12 mouse cellular contexts compared by ENCODE assay signal in genomic region chr12:21493471-21493870, GRCm38 (mm10).
DNase-seq lines count a peak whose midpoint lies in the region; ATAC-seq and TF ChIP-seq lines count a peak whose summit lies in the region.
"Had no signal": no experiment of that assay in that cellular context is flagged by ENCODE, and none has a peak within 500 bp of the region (broad histone marks: within the 10 kb centered on the region; RNA-seq: fewer than 3 reads in every experiment).

No protein-coding gene starts in this region.

- intact Hi-C loops in heart, postnatal 10 days (cut with DNase I) = no loop called here

- H3K4me1 ChIP-seq in forebrain, embryonic 16.5 days (replicated peaks; ENCODE audit: control insufficient read depth, insufficient read depth, low read length) = peaks cover 5% of the 10 kb centered on the region; the same call in 1 of the 2 replicates
- 0 out of 2 replicates have a peak, but pooled peaks cover 2% of the 10 kb centered on the region for H3K4me1 ChIP-seq in forebrain, embryonic 11.5 days (replicated peaks; ENCODE audit: control insufficient read depth, insufficient read depth, low read length)
- H3K4me1 ChIP-seq in midbrain, embryonic 16.5 days (ENCODE audit: control insufficient read depth, insufficient read depth, low read length) = peaks cover 5% of the 10 kb centered on the region
- H3K4me1 ChIP-seq: liver, embryonic 12.5 days had no signal

- TF ChIP-seq POLR2A in brain, embryonic 14.5 days (IDR thresholded peaks at IDR 0.05; ENCODE audit: borderline replicate concordance, extremely low read depth, insufficient read depth, insufficient read length, poor library complexity, severe bottlenecking) = no peak

- H3K36me3 ChIP-seq in forebrain, embryonic 16.5 days (ENCODE audit: control insufficient read depth, insufficient read depth) = no peaks in the 10 kb centered on the region
- no peaks in the 10 kb centered on the region for H3K36me3 ChIP-seq in forebrain, embryonic 11.5 days (ENCODE audit: control insufficient read depth, insufficient read depth, low read length)
- no peaks in the 10 kb centered on the region for H3K36me3 ChIP-seq in midbrain, embryonic 16.5 days (ENCODE audit: control insufficient read depth, insufficient read depth, low read length)
- H3K36me3 ChIP-seq: liver, embryonic 12.5 days had no signal

- H3K4me3 ChIP-seq in forebrain, embryonic 16.5 days (replicated peaks; ENCODE audit: low read length) = no peak overlapping the region
- H3K4me3 ChIP-seq in forebrain, embryonic 11.5 days (ENCODE audit: low read depth, low read length) = no peak overlapping the region
- no peak overlapping the region for H3K4me3 ChIP-seq in midbrain, embryonic 16.5 days (ENCODE audit: low read depth, low read length)
- H3K4me3 ChIP-seq: liver, embryonic 12.5 days had no signal

- no peak overlapping the region for H3K4me2 ChIP-seq in forebrain, embryonic 16.5 days (ENCODE audit: low read length)
- no peak overlapping the region for H3K4me2 ChIP-seq in forebrain, embryonic 11.5 days (ENCODE audit: low read depth, low read length, severe bottlenecking)
- H3K4me2 ChIP-seq in midbrain, embryonic 16.5 days (ENCODE audit: low read length) = no peak overlapping the region
- H3K4me2 ChIP-seq: liver, embryonic 12.5 days had no signal

- no peak overlapping the region for H3K9ac ChIP-seq in forebrain, embryonic 16.5 days (replicated peaks; ENCODE audit: low read depth, low read length)
- H3K9ac ChIP-seq in forebrain, embryonic 11.5 days (ENCODE audit: low read length) = no peak overlapping the region; the same call in 1 of the 2 replicates
- no peak overlapping the region for H3K9ac ChIP-seq in midbrain, embryonic 16.5 days (ENCODE audit: low read depth, low read length)
- H3K9ac ChIP-seq: liver, embryonic 12.5 days had no signal

- DNase-seq in forebrain, embryonic 11.5 days (ENCODE audit: low spot score) = no peak
- peak; percentile 43 for DNase-seq in brain, embryonic 14.5 days (ENCODE audit: low read depth)
- peak; percentile 42 to 62 for DNase-seq in layer of hippocampus, adult 8-10 months (ENCODE audit: low spot score in 2 of 2)
- DNase-seq in adrenal gland, postnatal 14 days = no peak
- DNase-seq in heart, postnatal 10 days = no peak
- no peak for DNase-seq in cerebellum, postnatal 4 days (ENCODE audit: low spot score in 2 of 2)
- DNase-seq: cerebellum, postnatal 14 days; lung, postnatal 10 days had no signal

- peak; percentile 52; the same call in 1 of the 2 replicates for ATAC-seq in forebrain, embryonic 16.5 days
- ATAC-seq in forebrain, embryonic 11.5 days (replicated peaks; ENCODE audit: low FRiP score) = no peak
- peak; percentile 82 for ATAC-seq in midbrain, embryonic 16.5 days
- ATAC-seq: inflammation-experienced regulatory T-cells, adult 6 months; liver, embryonic 12.5 days had no signal

- TF ChIP-seq CTCF in brain, embryonic 14.5 days (IDR thresholded peaks at IDR 0.05; ENCODE audit: borderline replicate concordance, extremely low read depth, insufficient read depth, insufficient read length) = no peak

- no peaks in the 10 kb centered on the region for H3K27me3 ChIP-seq in forebrain, embryonic 16.5 days (replicated peaks; ENCODE audit: control insufficient read depth, insufficient read depth, low read length)
- H3K27me3 ChIP-seq in forebrain, embryonic 11.5 days (ENCODE audit: control insufficient read depth, insufficient read depth, low read length) = no peaks in the 10 kb centered on the region
- no peaks in the 10 kb centered on the region for H3K27me3 ChIP-seq in midbrain, embryonic 16.5 days (ENCODE audit: control insufficient read depth, insufficient read depth, low read depth, low read length)
- H3K27me3 ChIP-seq: liver, embryonic 12.5 days had no signal

- WGBS in forebrain, embryonic 16.5 days = 25% methylated on average over 3 of the region's 3 CpGs
- 44% methylated on average over 3 of the region's 3 CpGs for WGBS in forebrain, embryonic 11.5 days
- 30% methylated on average over 3 of the region's 3 CpGs for WGBS in midbrain, embryonic 16.5 days

- no peak overlapping the region for H3K27ac ChIP-seq in forebrain, embryonic 16.5 days (ENCODE audit: low read length)
- H3K27ac ChIP-seq in forebrain, embryonic 11.5 days (ENCODE audit: low read depth, low read length) = no peak overlapping the region
- H3K27ac ChIP-seq in midbrain, embryonic 16.5 days (ENCODE audit: low read length) = peak overlapping the region; percentile 43; the same call in 1 of the 2 replicates
- H3K27ac ChIP-seq: liver, embryonic 12.5 days had no signal

- no peaks in the 10 kb centered on the region for H3K9me3 ChIP-seq in forebrain, embryonic 16.5 days (ENCODE audit: control insufficient read depth, low read length)
- H3K9me3 ChIP-seq in forebrain, embryonic 11.5 days (ENCODE audit: control insufficient read depth, low read length) = no peaks in the 10 kb centered on the region
- no peaks in the 10 kb centered on the region for H3K9me3 ChIP-seq in midbrain, embryonic 16.5 days (replicated peaks; ENCODE audit: control insufficient read depth, low read length, poor library complexity, severe bottlenecking)
- H3K9me3 ChIP-seq: liver, embryonic 12.5 days had no signal

Comparison
In these comparisons a context has a peak if more than half of its experiments do, and no peak if none do; other contexts are left out.
1. DNase-seq: peak in brain, embryonic 14.5 days (single experiment) and layer of hippocampus, adult 8-10 months (2 of 2); none in forebrain, embryonic 11.5 days (single experiment), adrenal gland, postnatal 14 days (single experiment), heart, postnatal 10 days (0 of 2) and cerebellum, postnatal 4 days (0 of 2).